Mouse (Mus musculus) left cerebral cortex, postnatal 4 days (tissue): Measurements from ENCODE around the gene C1qtnf5. TPM values are rescaled to one million over a fixed set of nuclear protein-coding genes. Genes with fewer than 3 reads are reported as not detected.
"Not testable (repeated sequence)": the region's sequence is repeated elsewhere in the genome, so short reads cannot be mapped to it uniquely, and the experiment has no call there.

Source experiments
- DNase-seq: peaks from one replicate; pipeline ENCODE4 v3.0.0-alpha.2; 2022
- intact Hi-C: fragments of 180-260 bp; cut with DNase I; formaldehyde crosslinking; loops from one replicate; pipeline ENCODE4 v1.15.1; 2025
- total RNA-seq, 2 experiments: library from RNA; stranded (reverse); gene quantifications; 2 replicates each; pipeline ENCODE4 v1.2.3; 2021

Gene C1qtnf5
- total RNA-seq, 2 experiments from 2014 or later = 5.3 to 10.6 TPM

- intact Hi-C loops = loop anchor here (10.0 kb wide), 1 partner anchor 120 kb away; no protein-coding TSS in a partner anchor
- no peak for DNase-seq
Observed at GRCm38 (mm10) chr9:44104881-44105280, 2.2 kb upstream of the C1qtnf5 start.

- intact Hi-C loops = loop anchor here (10.0 kb wide), 1 partner anchor 121 kb away; no protein-coding TSS in a partner anchor
- no peak for DNase-seq
Observed at GRCm38 (mm10) chr9:44105781-44106180, 1.3 kb upstream of the C1qtnf5 start.

- intact Hi-C loops = loop anchor here (10.0 kb wide), 1 partner anchor 121 kb away; no protein-coding TSS in a partner anchor
- DNase-seq = no peak
Observed at GRCm38 (mm10) chr9:44106182-44106581, 863 bp upstream of the C1qtnf5 start.

- intact Hi-C loops = loop anchor here (10.0 kb wide), 1 partner anchor 122 kb away; no protein-coding TSS in a partner anchor
- DNase-seq = no peak
Observed at GRCm38 (mm10) chr9:44106596-44106995, 449 bp upstream of the C1qtnf5 start.

GRCm38 (mm10) chr9:44107557-44108179 is 623 bp downstream of the C1qtnf5 start:
- intact Hi-C loops = loop anchor here (10.0 kb wide), 1 partner anchor 123 kb away; no protein-coding TSS in a partner anchor
- peak; percentile 72 for DNase-seq

GRCm38 (mm10) chr9:44108269-44109055 is 1.4 kb downstream of the C1qtnf5 start:
- peak; percentile 13 for DNase-seq
- intact Hi-C loops = loop anchor here (10.0 kb wide), 1 partner anchor 124 kb away; no protein-coding TSS in a partner anchor

- intact Hi-C loops = loop anchor here (10.0 kb wide), 1 partner anchor 125 kb away; no protein-coding TSS in a partner anchor
Observed at GRCm38 (mm10) chr9:44109360-44110095, 2.5 kb downstream of the C1qtnf5 start.

GRCm38 (mm10) chr9:44111909-44112308 is 4.9 kb downstream of the C1qtnf5 start:
- DNase-seq, intact Hi-C loops: not testable (repeated sequence)

More at GRCm38 (mm10) chr9:44109360-44110095, 2.5 kb downstream of the C1qtnf5 start:
- peak; percentile 79 for DNase-seq

- peak; percentile 97 for DNase-seq
- intact Hi-C loops = no loop called here
Observed at GRCm38 (mm10) chr9:44113105-44113789, 6.2 kb downstream of the C1qtnf5 start, which contains the start of the genes Gm49380 and Rnf26. Gene Gm49380, minus strand, starts transcription at chr9:44113500. Gene Rnf26, minus strand, starts transcription at chr9:44113517.

GRCm38 (mm10) chr9:44114453-44114852 is 7.4 kb downstream of the C1qtnf5 start:
- no peak for DNase-seq
- intact Hi-C loops = no loop called here

- intact Hi-C loops = no loop called here
- no peak for DNase-seq
Observed at GRCm38 (mm10) chr9:44115599-44115998, 8.6 kb downstream of the C1qtnf5 start.

- no peak for DNase-seq
- intact Hi-C loops = no loop called here
Observed at GRCm38 (mm10) chr9:44116182-44116581, 9.1 kb downstream of the C1qtnf5 start.

GRCm38 (mm10) chr9:44119011-44119410 is 12.0 kb downstream of the C1qtnf5 start:
- intact Hi-C loops = no loop called here
- peak; percentile 41 for DNase-seq

- intact Hi-C loops = loop anchor here (10.0 kb wide), 1 partner anchor 275 kb away; the partner anchor contains the start of gene Slc37a4
Observed at GRCm38 (mm10) chr9:44119948-44120465, 13.0 kb downstream of the C1qtnf5 start.

GRCm38 (mm10) chr9:44124317-44124716 is 17.3 kb downstream of the C1qtnf5 start:
- no peak for DNase-seq
- intact Hi-C loops = loop anchor here (10.0 kb wide), 1 partner anchor 270 kb away; the partner anchor contains the start of gene Slc37a4

More at GRCm38 (mm10) chr9:44119948-44120465, 13.0 kb downstream of the C1qtnf5 start:
- no peak for DNase-seq

GRCm38 (mm10) chr9:44125026-44125425 is 18.0 kb downstream of the C1qtnf5 start:
- intact Hi-C loops = loop anchor here (10.0 kb wide), 1 partner anchor 270 kb away; the partner anchor contains the start of gene Slc37a4
- no peak for DNase-seq

- intact Hi-C loops = loop anchor here (10.0 kb wide), 1 partner anchor 269 kb away; the partner anchor contains the start of gene Slc37a4
- peak; percentile 90 for DNase-seq
Observed at GRCm38 (mm10) chr9:44125546-44126428, 18.7 kb downstream of the C1qtnf5 start.

- intact Hi-C loops = loop anchor here (10.0 kb wide), 1 partner anchor 268 kb away; the partner anchor contains the start of gene Slc37a4
- DNase-seq = no peak
Observed at GRCm38 (mm10) chr9:44126746-44127145, 19.7 kb downstream of the C1qtnf5 start.
